Mouse (Mus musculus) myocyte (in vitro differentiated cells): Measurements from ENCODE around the gene Tbc1d16.

Source experiments
- CEBPB ChIP-seq: IDR thresholded peaks from 2 replicates; pipeline ENCODE4 v1.6.1; 2011; ENCODE audit warnings: mild to moderate bottlenecking, moderate library complexity; ENCODE audit not compliant: poor library complexity, insufficient read depth, severe bottlenecking
- E2F4 ChIP-seq: IDR thresholded peaks from one replicate; pipeline ENCODE4 v1.6.1; 2011; ENCODE audit warnings: mild to moderate bottlenecking, control low read depth, moderate library complexity; ENCODE audit not compliant: insufficient read depth
- MAX ChIP-seq: IDR thresholded peaks from one replicate; pipeline ENCODE4 v1.6.1; 2011; ENCODE audit warnings: low read depth, mild to moderate bottlenecking, control low read depth
- MYOD1 ChIP-seq, 3 experiments: IDR thresholded peaks; one replicate each; pipeline ENCODE4 v1.6.1; 2011; ENCODE audit warnings: control low read depth in 2 of 3, low read depth in 2 of 3, mild to moderate bottlenecking in 2 of 3, moderate library complexity in 1 of 3; ENCODE audit not compliant: insufficient read length in 2 of 3, control insufficient read depth in 1 of 3
- MYOG ChIP-seq, 3 experiments: IDR thresholded peaks; one replicate each; pipeline ENCODE4 v1.6.1; 2011; ENCODE audit warnings: control low read depth in 2 of 3, low read depth in 2 of 3, mild to moderate bottlenecking in 2 of 3; ENCODE audit not compliant: insufficient read length in 2 of 3, control insufficient read depth in 1 of 3, insufficient read depth in 1 of 3
- POLR2A ChIP-seq: IDR thresholded peaks from one replicate; pipeline ENCODE4 v1.6.1; 2011; ENCODE audit warnings: low read depth, mild to moderate bottlenecking, control low read depth, moderate library complexity; ENCODE audit not compliant: insufficient read length
- POLR2AphosphoS2 ChIP-seq: IDR thresholded peaks from one replicate; pipeline ENCODE4 v1.6.1; 2011; ENCODE audit warnings: low read depth, control low read depth; ENCODE audit not compliant: insufficient read length
- SRF ChIP-seq: IDR thresholded peaks from one replicate; pipeline ENCODE4 v1.6.1; 2011; ENCODE audit warnings: low read depth; ENCODE audit not compliant: control insufficient read depth, insufficient read length
- TCF12 ChIP-seq: IDR thresholded peaks from one replicate; pipeline ENCODE4 v1.6.1; 2011; ENCODE audit warnings: mild to moderate bottlenecking, control low read depth; ENCODE audit not compliant: poor library complexity, insufficient read depth, severe bottlenecking
- TCF3 ChIP-seq: IDR thresholded peaks from one replicate; pipeline ENCODE4 v1.6.1; 2011; ENCODE audit warnings: low read depth, control low read depth; ENCODE audit not compliant: insufficient read length
- USF1 ChIP-seq: IDR thresholded peaks from one replicate; pipeline ENCODE4 v1.6.1; 2011; ENCODE audit warnings: low read depth, mild to moderate bottlenecking, control low read depth, moderate library complexity

DNA sequence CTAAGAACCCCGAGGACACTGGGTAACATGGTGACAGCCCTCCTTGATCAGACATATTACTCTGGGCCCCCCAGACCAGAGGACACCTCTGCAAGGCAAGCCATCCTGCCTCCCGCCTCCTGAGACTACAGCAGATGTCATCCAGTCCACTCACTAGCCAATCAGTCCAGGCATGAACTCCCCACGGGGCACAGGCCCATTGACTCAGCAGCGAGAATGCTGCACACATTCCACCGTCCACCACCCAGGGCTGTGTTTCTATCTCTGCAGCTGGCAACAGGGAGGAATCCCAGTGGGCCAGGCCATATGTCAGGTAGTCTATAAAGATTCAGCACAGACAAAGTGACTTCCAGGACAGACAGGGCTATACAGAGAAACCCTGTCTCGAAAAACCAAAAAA is 20.3 kb downstream of the Tbc1d16 start:
- TF ChIP-seq E2F4 (no peak), TCF3 (no peak), SRF (no peak), POLR2A (no peak), MAX (no peak), MYOG (IDR thresholded peaks at IDR 0.05; ENCODE audit: control insufficient read depth in 1 of 3, insufficient read depth in 1 of 3, insufficient read length in 2 of 3, low read depth in 2 of 3) (peak in 1 of 3 experiments; percentile 70), TCF12 (no peak), CEBPB (no peak), POLR2AphosphoS2 (no peak), USF1 (no peak), MYOD1 (IDR thresholded peaks at IDR 0.05; ENCODE audit: control insufficient read depth in 1 of 3, insufficient read length in 2 of 3, low read depth in 2 of 3) (no peak)
